Mouse (Mus musculus): ENCODE measurements around the gene Flrt1. TPM values are rescaled to one million over a fixed set of nuclear protein-coding genes. Genes with fewer than 3 reads are reported as not detected.

Flrt1 gene
- total and polyA plus RNA-seq, 2 experiments, result 0.09 to 0.31 TPM

GRCm38 (mm10) chr19:7066034-7066827, 39.3 kb downstream of the Flrt1 start:
- H3K4me1 ChIP-seq (ENCODE audit: control insufficient read depth, insufficient read depth, low read length), result peaks cover 7% of the 10 kb centered on the region; the same call in 1 of the 2 replicates
- H3K9ac ChIP-seq (ENCODE audit: low read depth, low read length), result no peak overlapping the region
- H3K79me2 ChIP-seq (ENCODE audit: control insufficient read depth, insufficient read depth, low read length), result 0 out of 2 replicates have a peak, but pooled peaks cover 2% of the 10 kb centered on the region
- TF ChIP-seq POLR2A (IDR thresholded peaks at IDR 0.05; ENCODE audit: extremely low read depth, insufficient read depth, low read length) (no peak), CTCF (IDR thresholded peaks at IDR 0.05; ENCODE audit: low read depth, low read length) (no peak)
- no peaks in the 10 kb centered on the region for H3K36me3 ChIP-seq (ENCODE audit: control insufficient read depth, insufficient read depth, low read length)
- DNase-seq (ENCODE audit: extremely low read depth, low read depth, low spot score), result no peak
- 66% methylated on average over 15 of the region's 15 CpGs for WGBS
- H3K4me3 ChIP-seq (ENCODE audit: insufficient read depth, low read depth, low read length), result no peak overlapping the region
- no peaks in the 10 kb centered on the region for H3K27me3 ChIP-seq (ENCODE audit: control insufficient read depth, insufficient read depth, low read length)
- H3K27ac ChIP-seq (replicated peaks; ENCODE audit: insufficient read depth, low read depth, low read length), result no peak overlapping the region

GRCm38 (mm10) chr19:7064571-7064970, 41.0 kb downstream of the Flrt1 start:
- Histone ChIP-seq H3K36me3 (ENCODE audit: control insufficient read depth, insufficient read depth, low read length) (no peaks in the 10 kb centered on the region), H3K4me1 (ENCODE audit: control insufficient read depth, insufficient read depth, low read length) (peaks cover 7% of the 10 kb centered on the region; the same call in 1 of the 2 replicates), H3K4me3 (ENCODE audit: insufficient read depth, low read depth, low read length) (no peak overlapping the region), H3K27me3 (ENCODE audit: control insufficient read depth, insufficient read depth, low read length) (no peaks in the 10 kb centered on the region), H3K79me2 (ENCODE audit: control insufficient read depth, insufficient read depth, low read length) (0 out of 2 replicates have a peak, but pooled peaks cover 2% of the 10 kb centered on the region), H3K27ac (replicated peaks; ENCODE audit: insufficient read depth, low read depth, low read length) (no peak overlapping the region), H3K9ac (ENCODE audit: low read depth, low read length) (no peak overlapping the region)
- peak; percentile 99 for TF ChIP-seq CTCF (IDR thresholded peaks at IDR 0.05; ENCODE audit: low read depth, low read length)
- no peak for TF ChIP-seq POLR2A (IDR thresholded peaks at IDR 0.05; ENCODE audit: extremely low read depth, insufficient read depth, low read length)
- DNase-seq (ENCODE audit: extremely low read depth, low read depth, low spot score), result no peak
- 12% methylated on average over 3 of the region's 3 CpGs for WGBS

- Histone ChIP-seq H3K9ac (ENCODE audit: low read depth, low read length) (no peak overlapping the region), H3K4me3 (ENCODE audit: insufficient read depth, low read depth, low read length) (no peak overlapping the region), H3K27me3 (ENCODE audit: control insufficient read depth, insufficient read depth, low read length) (no peaks in the 10 kb centered on the region), H3K27ac (replicated peaks; ENCODE audit: insufficient read depth, low read depth, low read length) (peak overlapping the region; percentile 50; the same call in 1 of the 2 replicates), H3K36me3 (ENCODE audit: control insufficient read depth, insufficient read depth, low read length) (no peaks in the 10 kb centered on the region), H3K4me1 (ENCODE audit: control insufficient read depth, insufficient read depth, low read length) (peaks cover 12% of the 10 kb centered on the region), H3K79me2 (ENCODE audit: control insufficient read depth, insufficient read depth, low read length) (peaks cover 2% of the 10 kb centered on the region; the same call in 1 of the 2 replicates)
- TF ChIP-seq CTCF (IDR thresholded peaks at IDR 0.05; ENCODE audit: low read depth, low read length) (no peak), POLR2A (IDR thresholded peaks at IDR 0.05; ENCODE audit: extremely low read depth, insufficient read depth, low read length) (no peak)
- peak; percentile 90 for DNase-seq (ENCODE audit: extremely low read depth, low read depth, low spot score)
- 34% methylated on average over 8 of the region's 8 CpGs for WGBS
Observed at GRCm38 (mm10) chr19:7062916-7063315, 42.6 kb downstream of the Flrt1 start.

- DNase-seq (ENCODE audit: extremely low read depth, low read depth, low spot score), result no peak
- Histone ChIP-seq H3K9ac (ENCODE audit: low read depth, low read length) (no peak overlapping the region), H3K36me3 (ENCODE audit: control insufficient read depth, insufficient read depth, low read length) (no peaks in the 10 kb centered on the region), H3K27ac (replicated peaks; ENCODE audit: insufficient read depth, low read depth, low read length) (no peak overlapping the region), H3K4me3 (ENCODE audit: insufficient read depth, low read depth, low read length) (no peak overlapping the region), H3K27me3 (ENCODE audit: control insufficient read depth, insufficient read depth, low read length) (no peaks in the 10 kb centered on the region), H3K4me1 (ENCODE audit: control insufficient read depth, insufficient read depth, low read length) (peaks cover 12% of the 10 kb centered on the region), H3K79me2 (ENCODE audit: control insufficient read depth, insufficient read depth, low read length) (peaks cover 2% of the 10 kb centered on the region; the same call in 1 of the 2 replicates)
- TF ChIP-seq CTCF (IDR thresholded peaks at IDR 0.05; ENCODE audit: low read depth, low read length) (no peak), POLR2A (IDR thresholded peaks at IDR 0.05; ENCODE audit: extremely low read depth, insufficient read depth, low read length) (no peak)
- WGBS, result 94% methylated on average over 5 of the region's 5 CpGs
Observed at GRCm38 (mm10) chr19:7062110-7062509, 43.4 kb downstream of the Flrt1 start.

- no peak overlapping the region for H3K4me3 ChIP-seq (ENCODE audit: insufficient read depth, low read depth, low read length)
- 67% methylated on average over 6 of the region's 6 CpGs for WGBS
Observed at GRCm38 (mm10) chr19:7058541-7058940, 47.0 kb downstream of the Flrt1 start.

More at GRCm38 (mm10) chr19:7058541-7058940, 47.0 kb downstream of the Flrt1 start:
- no peaks in the 10 kb centered on the region for H3K27me3 ChIP-seq (ENCODE audit: control insufficient read depth, insufficient read depth, low read length)
- H3K36me3 ChIP-seq (ENCODE audit: control insufficient read depth, insufficient read depth, low read length), result no peaks in the 10 kb centered on the region
- peaks cover 14% of the 10 kb centered on the region for H3K4me1 ChIP-seq (ENCODE audit: control insufficient read depth, insufficient read depth, low read length)
- H3K27ac ChIP-seq (replicated peaks; ENCODE audit: insufficient read depth, low read depth, low read length), result peak overlapping the region; percentile 72; the same call in 1 of the 2 replicates
- DNase-seq (ENCODE audit: extremely low read depth, low read depth, low spot score), result peak; percentile 72
- no peaks in the 10 kb centered on the region; the same call in 1 of the 2 replicates for H3K79me2 ChIP-seq (ENCODE audit: control insufficient read depth, insufficient read depth, low read length)
- H3K9ac ChIP-seq (ENCODE audit: low read depth, low read length), result no peak overlapping the region
- TF ChIP-seq CTCF (IDR thresholded peaks at IDR 0.05; ENCODE audit: low read depth, low read length), result no peak
- no peak for TF ChIP-seq POLR2A (IDR thresholded peaks at IDR 0.05; ENCODE audit: extremely low read depth, insufficient read depth, low read length)

Measured in liver, adult 2 months (tissue).